Mouse (Mus musculus) forebrain, postnatal 0 days (tissue): Measurements from ENCODE around the gene Lgr5. TPM values are rescaled to one million over a fixed set of nuclear protein-coding genes. Genes with fewer than 3 reads are reported as not detected.

ENCODE experiments used
- ATAC-seq: fragments of 200-750 bp; cut with Nextera tagmentation; 2 replicates; pipeline ENCODE4 v1.8.0; 2017; ENCODE audit warnings: mild to moderate bottlenecking, moderate library complexity
- DNase-seq: peaks from one replicate; pipeline ENCODE4 v3.0.0-alpha.2; 2015
- H3K27ac ChIP-seq: fragments of 300-500 bp; sonication (generic); 2 replicates; pipeline ENCODE4 v1.5.1; 2014; ENCODE audit warnings: low read depth, mild to moderate bottlenecking, antibody characterized with exemption, low read length, moderate library complexity, mixed read lengths
- H3K27me3 ChIP-seq: fragments of 300-500 bp; sonication (generic); 2 replicates; pipeline ENCODE4 v1.6.1; 2014; ENCODE audit warnings: mild to moderate bottlenecking, low read length, mixed read lengths; ENCODE audit not compliant: insufficient read depth
- H3K36me3 ChIP-seq: fragments of 300-500 bp; sonication (generic); 2 replicates; pipeline ENCODE4 v1.6.1; 2014; ENCODE audit warnings: mild to moderate bottlenecking, moderate library complexity; ENCODE audit not compliant: insufficient read depth
- H3K4me1 ChIP-seq: fragments of 300-500 bp; sonication (generic); 2 replicates; pipeline ENCODE4 v1.6.1; 2014; ENCODE audit warnings: antibody characterized with exemption; ENCODE audit not compliant: insufficient read depth
- H3K4me2 ChIP-seq: fragments of 300-500 bp; sonication (generic); 2 replicates; pipeline ENCODE4 v1.6.1; 2014; ENCODE audit warnings: low read depth, mild to moderate bottlenecking, moderate library complexity
- H3K4me3 ChIP-seq: fragments of 300-500 bp; sonication (generic); 2 replicates; pipeline ENCODE4 v1.5.1; 2014; ENCODE audit warnings: low read depth, low read length, mixed read lengths
- H3K9ac ChIP-seq: fragments of 300-500 bp; sonication (generic); 2 replicates; pipeline ENCODE4 v1.6.1; 2014; ENCODE audit warnings: mild to moderate bottlenecking
- H3K9me3 ChIP-seq: fragments of 300-500 bp; sonication (generic); 2 replicates; pipeline ENCODE4 v1.6.1; 2016; ENCODE audit warnings: low read length
- CTCF ChIP-seq: sonication (generic); IDR thresholded peaks from 2 replicates; pipeline ENCODE4 v1.5.1; 2016; ENCODE audit warnings: antibody characterized with exemption, control low read depth, low read depth
- WGBS: fragments of 180-500 bp; shearing (Covaris S2); extraction: QIAGEN DNeasy Blood & Tissue Kit; methylation state at CpG from one replicate; pipeline ENCODE4 v1.1.7; 2014; 5-methylcytosine and 5-hydroxymethylcytosine counted together
- polyA plus RNA-seq: library from polyadenylated mRNA; unstranded; fragments of >200 nt; fragmentation: Nextera tagmentation; extraction: Ambion mirVana; gene quantifications from 2 replicates; pipeline ENCODE4 v1.2.1, GENCODE M21; 2015
- total RNA-seq: library from RNA; depleted of rRNA; stranded (reverse); fragments of >200 nt; gene quantifications from 2 replicates; pipeline ENCODE4 v1.2.3, GENCODE M21; 2014

The Lgr5 gene
- total and polyA plus RNA-seq, 2 experiments from 2014 or later = 1.1 to 1.3 TPM

DNA sequence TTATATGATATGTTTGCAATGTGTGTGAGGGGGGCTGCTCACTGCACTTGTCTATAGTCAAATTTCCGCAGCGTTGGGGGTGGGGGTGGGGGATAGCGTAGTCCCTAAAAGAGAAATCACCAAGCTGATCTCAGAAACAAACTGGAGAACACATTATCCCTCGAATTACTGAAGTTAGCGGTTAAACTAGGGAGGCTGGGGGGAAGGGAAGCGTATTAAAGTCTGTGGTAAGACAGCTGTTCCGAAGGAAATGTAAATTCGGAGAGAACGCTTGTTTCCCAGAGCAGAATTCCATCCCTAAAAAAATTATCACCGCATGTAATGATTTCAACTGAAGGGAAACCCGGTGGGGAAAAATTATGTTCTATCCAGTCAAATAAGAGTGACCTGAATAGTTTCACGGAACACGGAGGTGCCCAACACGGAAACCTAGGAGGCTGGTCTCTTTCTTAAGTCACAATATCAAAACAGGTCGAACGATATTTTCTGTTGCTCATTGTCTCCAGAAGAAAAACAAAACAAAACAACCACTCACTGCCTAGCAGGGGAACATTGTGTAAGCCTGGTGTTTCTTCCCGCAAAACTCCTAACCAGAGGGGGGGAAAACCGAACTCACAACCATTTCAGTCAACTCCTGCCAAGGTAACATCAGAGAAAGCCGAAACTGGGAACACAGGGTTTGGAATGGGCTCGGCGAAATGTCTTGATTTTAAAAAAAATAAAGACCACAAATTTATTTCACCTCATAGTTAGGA is 1.9 kb downstream of the Lgr5 start:
- Histone ChIP-seq H3K36me3 (no peaks in the 10 kb centered on the region), H3K4me2 (peak overlapping the region; percentile 95; the same call in 1 of the 2 replicates), H3K9me3 (no peaks in the 10 kb centered on the region), H3K27me3 (peaks cover 81% of the 10 kb centered on the region), H3K4me1 (0 out of 2 replicates have a peak, but pooled peaks cover 4% of the 10 kb centered on the region), H3K4me3 (peak overlapping the region; percentile 55), H3K9ac (0 out of 2 replicates have a peak overlapping the region, but pooled peaks have one; percentile 18), H3K27ac (no peak overlapping the region)
- ATAC-seq (no peak), DNase-seq (peak; percentile 51)
- 2% methylated on average over 21 of the region's 21 CpGs for WGBS
- no peak for TF ChIP-seq CTCF

DNA sequence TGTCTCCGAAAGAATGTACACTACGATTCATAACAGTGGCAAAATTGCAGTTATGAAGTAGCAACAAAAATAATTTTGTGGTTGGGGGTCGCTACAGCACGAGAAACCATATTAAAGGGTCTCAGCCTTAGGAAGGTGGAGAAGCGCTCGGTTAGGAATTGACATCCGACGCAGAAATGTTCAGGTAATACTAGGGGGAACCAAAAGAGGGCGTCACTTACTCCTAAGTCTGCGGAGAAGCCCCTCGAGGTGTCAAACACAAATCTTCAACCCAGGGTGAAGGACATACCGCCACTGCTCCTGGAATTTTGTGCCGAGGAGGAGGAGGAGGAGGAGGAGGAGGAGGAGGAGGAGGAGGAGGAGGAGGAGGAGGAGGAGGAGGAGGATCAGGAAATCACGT is 2.9 kb downstream of the Lgr5 start:
- Histone ChIP-seq H3K4me1 (0 out of 2 replicates have a peak, but pooled peaks cover 4% of the 10 kb centered on the region), H3K4me3 (no peak overlapping the region), H3K36me3 (no peaks in the 10 kb centered on the region), H3K9ac (no peak overlapping the region), H3K27ac (no peak overlapping the region), H3K4me2 (no peak overlapping the region), H3K27me3 (peaks cover 78% of the 10 kb centered on the region), H3K9me3 (no peaks in the 10 kb centered on the region)
- 20% methylated on average over 14 of the region's 14 CpGs for WGBS
- ATAC-seq (no peak), DNase-seq (no peak)
- TF ChIP-seq CTCF = no peak

DNA sequence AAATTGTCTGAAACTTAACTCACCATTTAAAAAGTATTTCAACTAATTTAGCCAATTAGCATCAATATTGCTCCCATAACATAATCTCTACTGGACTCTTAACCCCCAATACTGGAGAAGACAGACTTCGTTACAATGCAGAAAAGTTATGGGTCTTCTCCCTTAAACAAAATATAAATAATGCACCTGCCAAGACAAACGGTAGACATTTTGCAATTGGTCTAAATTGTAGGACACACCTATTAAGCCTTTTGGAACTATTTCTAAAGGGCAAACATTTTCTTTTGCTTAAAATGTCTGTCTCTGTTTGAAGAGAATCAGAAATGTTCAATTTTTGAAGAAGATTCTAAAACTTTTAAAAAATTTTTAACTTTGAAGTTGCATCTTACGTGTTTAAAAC is 4.5 kb downstream of the Lgr5 start:
- Histone ChIP-seq H3K9ac (no peak overlapping the region), H3K27me3 (peaks cover 65% of the 10 kb centered on the region), H3K9me3 (no peaks in the 10 kb centered on the region), H3K4me3 (no peak overlapping the region), H3K36me3 (no peaks in the 10 kb centered on the region), H3K4me1 (0 out of 2 replicates have a peak, but pooled peaks cover 4% of the 10 kb centered on the region), H3K4me2 (no peak overlapping the region), H3K27ac (no peak overlapping the region)
- WGBS = 88% methylated on average over 3 of the region's 3 CpGs
- DNase-seq = no peak
- TF ChIP-seq CTCF = no peak
- no peak for ATAC-seq

DNA sequence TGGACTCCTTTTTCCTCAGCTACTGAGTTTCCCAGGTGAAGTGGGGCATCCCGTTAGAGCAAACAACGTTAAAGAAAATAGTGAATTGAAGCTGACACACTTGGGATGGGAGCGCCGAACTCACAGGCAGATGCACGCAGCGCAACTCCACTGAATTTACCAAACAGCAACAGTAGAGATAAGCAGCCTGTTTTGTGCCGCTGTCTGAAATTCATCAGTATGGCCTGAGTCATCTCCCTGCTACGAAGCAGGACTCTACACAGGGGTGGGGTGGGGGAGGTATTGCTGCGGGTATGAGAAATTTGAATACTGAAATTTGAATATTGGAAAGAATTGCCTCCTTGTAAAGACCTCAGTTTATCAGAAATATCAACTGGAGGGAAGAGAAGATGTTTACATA is 5.6 kb downstream of the Lgr5 start:
- 81% methylated on average over 9 of the region's 9 CpGs for WGBS
- ATAC-seq = no peak
- no peak overlapping the region for H3K4me2 ChIP-seq

DNA sequence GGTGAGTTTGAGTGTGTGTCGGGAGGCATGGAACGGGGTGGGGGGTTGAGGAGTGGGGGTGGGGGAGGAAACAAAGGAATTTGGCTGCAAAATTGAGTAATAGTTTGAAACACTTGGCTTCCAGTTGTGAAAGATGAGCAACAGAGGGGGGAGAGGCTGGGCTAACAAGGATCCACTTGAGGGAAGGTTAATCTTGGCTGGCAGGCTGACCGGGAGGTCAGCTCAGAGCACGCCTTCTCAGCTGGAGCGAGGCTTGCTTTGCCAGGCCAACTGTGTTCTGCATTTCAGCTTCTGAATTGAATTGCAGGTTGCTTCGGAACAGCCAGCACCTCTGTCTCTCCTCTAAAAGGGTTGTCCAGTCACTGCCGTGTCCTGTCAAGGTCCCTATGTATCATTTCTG is 8.1 kb downstream of the Lgr5 start:
- no peaks in the 10 kb centered on the region for H3K4me1 ChIP-seq
- no peaks in the 10 kb centered on the region for H3K36me3 ChIP-seq
- no peak overlapping the region for H3K27ac ChIP-seq
- no peak for TF ChIP-seq CTCF
- H3K4me2 ChIP-seq = no peak overlapping the region
- H3K9ac ChIP-seq = no peak overlapping the region
- ATAC-seq (no peak), DNase-seq (no peak)
- no peak overlapping the region for H3K4me3 ChIP-seq
- no peaks in the 10 kb centered on the region for H3K9me3 ChIP-seq
- WGBS = 26% methylated on average over 7 of the region's 7 CpGs
- peaks cover 41% of the 10 kb centered on the region for H3K27me3 ChIP-seq

More for the DNA sequence above, 5.6 kb downstream of the Lgr5 start:
- TF ChIP-seq CTCF = no peak
- no peak overlapping the region for H3K9ac ChIP-seq
- H3K4me1 ChIP-seq = 0 out of 2 replicates have a peak, but pooled peaks cover 4% of the 10 kb centered on the region
- DNase-seq = no peak
- no peak overlapping the region for H3K4me3 ChIP-seq
- no peak overlapping the region for H3K27ac ChIP-seq
- H3K27me3 ChIP-seq = peaks cover 56% of the 10 kb centered on the region
- no peaks in the 10 kb centered on the region for H3K36me3 ChIP-seq
- no peaks in the 10 kb centered on the region for H3K9me3 ChIP-seq

DNA sequence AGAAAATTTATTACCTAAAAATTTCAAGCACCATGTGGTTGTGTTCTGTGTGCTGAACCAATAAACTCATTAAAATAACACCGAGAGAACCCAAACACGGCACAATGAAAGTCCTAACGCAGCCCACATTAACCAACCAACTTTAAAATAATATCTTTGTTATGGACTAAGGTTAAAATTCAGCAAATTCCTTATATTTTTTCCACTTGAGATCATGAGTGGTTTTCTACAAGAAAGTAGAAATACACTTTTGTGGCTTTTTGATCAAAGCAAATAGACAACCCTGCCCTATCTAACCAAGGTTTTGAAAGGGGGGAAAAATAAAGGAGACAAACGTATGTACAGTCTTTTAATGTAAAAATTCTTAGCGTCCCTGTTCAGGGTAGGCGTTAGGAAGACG is 8.5 kb downstream of the Lgr5 start:
- 66% methylated on average over 7 of the region's 7 CpGs for WGBS
- Histone ChIP-seq H3K4me1 (no peaks in the 10 kb centered on the region), H3K9me3 (no peaks in the 10 kb centered on the region), H3K4me2 (no peak overlapping the region), H3K27ac (no peak overlapping the region), H3K4me3 (no peak overlapping the region), H3K27me3 (peaks cover 37% of the 10 kb centered on the region), H3K36me3 (no peaks in the 10 kb centered on the region), H3K9ac (no peak overlapping the region)
- DNase-seq (no peak), ATAC-seq (no peak)
- TF ChIP-seq CTCF = no peak

DNA sequence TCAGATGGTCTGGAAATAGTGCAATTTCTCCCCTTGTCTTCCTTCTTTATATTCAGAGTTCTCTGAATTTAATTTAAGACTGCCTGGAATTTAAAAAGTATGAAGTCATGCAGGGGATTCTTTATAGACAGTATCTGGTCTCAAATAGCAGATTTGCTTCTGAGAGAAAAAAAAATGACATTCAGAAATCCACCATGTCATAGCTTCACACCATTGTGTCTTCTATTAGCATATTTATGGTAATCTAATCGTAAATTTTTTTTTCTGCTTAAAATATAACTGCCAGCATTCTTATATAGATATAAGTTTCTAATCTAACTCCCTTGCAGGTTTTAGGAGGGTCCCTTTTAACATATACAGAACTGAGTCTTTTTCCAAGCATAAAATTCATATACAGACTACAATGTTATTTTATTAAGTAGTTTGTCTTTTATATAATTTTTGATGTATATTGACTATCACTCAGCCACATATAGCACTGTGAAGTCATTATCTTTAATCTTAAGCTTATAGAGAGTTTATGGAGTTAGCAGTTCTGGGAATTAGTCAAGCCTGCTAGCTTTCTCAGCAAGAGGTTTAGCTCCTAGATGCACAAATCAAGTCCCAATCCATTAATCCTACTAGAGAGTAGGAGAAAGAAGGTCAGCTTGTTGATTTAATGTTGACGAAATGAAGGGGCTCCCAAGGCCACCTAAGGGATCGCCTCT is 15.7 kb downstream of the Lgr5 start:
- DNase-seq (no peak), ATAC-seq (no peak)
- WGBS = 24% methylated on average over 3 of the region's 3 CpGs
- no peak overlapping the region for H3K27ac ChIP-seq
- H3K4me2 ChIP-seq = no peak overlapping the region
- H3K4me1 ChIP-seq = no peaks in the 10 kb centered on the region
- H3K27me3 ChIP-seq = peaks cover 14% of the 10 kb centered on the region
- H3K9ac ChIP-seq = no peak overlapping the region
- H3K4me3 ChIP-seq = no peak overlapping the region
- TF ChIP-seq CTCF = no peak
- no peaks in the 10 kb centered on the region for H3K36me3 ChIP-seq
- no peaks in the 10 kb centered on the region for H3K9me3 ChIP-seq
